Mouse (Mus musculus) left cerebral cortex, adult 2 months (tissue): ENCODE data around the gene Ppp1r14c. TPM values are rescaled to one million over a fixed set of nuclear protein-coding genes. Genes with fewer than 3 reads are reported as not detected.
A peak's percentile ranks its signal among the peaks of the same experiment; 100 is the strongest.

Source experiments
- DNase-seq, 2 experiments: peaks; one replicate each; pipeline ENCODE4 v3.0.0; 2021 to 2022; ENCODE audit warnings: low spot score in 2 of 2, mixed read lengths in 1 of 2; ENCODE audit errors: extremely low spot score in 1 of 2
- H3K27ac ChIP-seq: fragments of 200-600 bp; 2 replicates; pipeline ENCODE4 v1.8.1; 2022
- H3K4me3 ChIP-seq: fragments of 200-600 bp; 2 replicates; pipeline ENCODE4 v1.8.1; 2022
- CTCF ChIP-seq: fragments of 200-600 bp; IDR thresholded peaks from 2 replicates; pipeline ENCODE4 v1.8.1; 2022; ENCODE audit warnings: antibody characterized with exemption, mild to moderate bottlenecking, moderate library complexity
- intact Hi-C: fragments of 180-260 bp; cut with DNase I; formaldehyde crosslinking; loops from one replicate; pipeline ENCODE4 v1.15.1; 2025
- microRNA-seq, 2 experiments: library from miRNA; unstranded; fragments of <30 nt; microRNA quantifications; one replicate each; pipeline ENCODE4 v1.2.0; 2021
- total RNA-seq, 2 experiments: library from RNA; stranded (reverse); gene quantifications; 2 replicates each; pipeline ENCODE4 v1.2.3; 2021

Ppp1r14c gene
- total RNA-seq, 2 experiments from 2014 or later: 14.6 to 15.3 TPM

DNA sequence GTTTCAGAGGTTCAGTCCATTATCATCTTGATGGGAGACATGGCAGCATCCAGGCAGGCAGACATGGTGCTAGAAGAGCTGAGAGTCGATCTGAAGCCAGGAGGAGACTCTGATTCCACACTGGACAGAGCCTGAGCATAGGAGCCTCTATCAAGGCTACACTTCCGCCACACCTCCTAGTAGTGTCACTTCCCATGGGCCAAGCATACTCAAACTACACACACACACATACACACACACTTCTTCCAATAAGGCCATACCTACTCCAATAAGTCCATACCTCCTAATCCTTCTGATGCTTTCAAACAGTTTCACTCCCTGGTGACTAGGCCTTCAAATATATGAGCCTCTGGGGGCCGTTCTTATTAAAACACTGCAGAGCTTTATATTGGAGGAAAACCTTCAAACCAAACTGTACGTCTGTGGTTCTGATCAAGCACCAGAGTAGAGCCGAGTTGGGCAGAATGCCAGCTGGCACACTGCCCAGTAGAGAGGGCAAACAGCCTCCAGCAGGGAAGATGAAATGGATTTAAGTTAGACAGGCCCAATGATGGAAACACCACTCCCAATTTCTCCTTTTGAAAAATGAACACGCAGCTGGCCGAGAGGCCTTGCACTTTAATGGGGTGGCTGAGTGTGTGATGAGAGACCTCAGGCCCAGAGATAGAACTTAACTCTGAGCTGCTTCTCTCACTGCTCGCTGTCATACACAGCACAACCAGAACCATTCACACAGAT is 141.8 kb downstream of the Ppp1r14c start:
- DNase-seq: peak; percentile 51 to 65
- no peak for TF ChIP-seq CTCF
- intact Hi-C loops: no loop called here
- H3K4me3 ChIP-seq: no peak overlapping the region
- no peak overlapping the region for H3K27ac ChIP-seq

DNA sequence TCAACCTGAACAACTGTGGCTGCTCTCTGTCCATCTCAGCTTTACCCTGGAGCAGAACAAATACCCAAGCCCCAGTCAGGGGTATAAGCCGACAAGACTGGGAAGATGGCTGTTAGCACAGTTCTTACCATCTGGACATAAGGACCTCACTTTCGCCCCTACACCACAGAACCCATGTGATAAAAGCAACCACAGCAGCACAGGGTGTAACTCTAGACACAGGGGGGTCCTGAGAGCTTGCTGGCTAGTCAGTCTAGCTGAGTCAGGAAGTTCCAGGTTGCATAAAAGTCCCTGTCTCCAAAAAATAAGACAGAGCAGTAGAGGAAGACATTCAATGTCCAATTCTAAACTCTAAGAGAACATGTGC is 142.3 kb downstream of the Ppp1r14c start:
- DNase-seq: no peak
- TF ChIP-seq CTCF: no peak
- intact Hi-C loops: no loop called here
- H3K27ac ChIP-seq: no peak overlapping the region
- H3K4me3 ChIP-seq: no peak overlapping the region

DNA sequence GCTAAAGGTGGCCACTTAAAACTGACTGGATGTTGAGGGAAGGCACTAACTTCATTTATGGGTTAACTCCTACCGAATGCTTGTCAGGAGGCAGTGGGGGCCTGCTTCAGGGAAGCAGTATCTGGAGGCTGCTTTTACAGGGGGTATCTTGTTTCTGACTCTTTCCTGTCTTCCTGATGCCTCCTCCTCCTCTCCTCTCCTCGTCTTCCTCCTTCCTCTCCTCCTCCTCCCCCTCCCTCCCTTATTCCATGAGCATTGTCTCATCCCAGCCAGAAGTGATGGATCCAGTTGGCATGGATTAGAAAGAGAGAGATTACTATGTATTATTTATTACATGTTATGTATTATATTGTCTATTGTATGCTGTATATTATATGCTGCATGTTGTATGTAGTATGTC is 142.9 kb downstream of the Ppp1r14c start:
- no peak overlapping the region for H3K4me3 ChIP-seq
- no peak for TF ChIP-seq CTCF
- intact Hi-C loops: no loop called here

DNA sequence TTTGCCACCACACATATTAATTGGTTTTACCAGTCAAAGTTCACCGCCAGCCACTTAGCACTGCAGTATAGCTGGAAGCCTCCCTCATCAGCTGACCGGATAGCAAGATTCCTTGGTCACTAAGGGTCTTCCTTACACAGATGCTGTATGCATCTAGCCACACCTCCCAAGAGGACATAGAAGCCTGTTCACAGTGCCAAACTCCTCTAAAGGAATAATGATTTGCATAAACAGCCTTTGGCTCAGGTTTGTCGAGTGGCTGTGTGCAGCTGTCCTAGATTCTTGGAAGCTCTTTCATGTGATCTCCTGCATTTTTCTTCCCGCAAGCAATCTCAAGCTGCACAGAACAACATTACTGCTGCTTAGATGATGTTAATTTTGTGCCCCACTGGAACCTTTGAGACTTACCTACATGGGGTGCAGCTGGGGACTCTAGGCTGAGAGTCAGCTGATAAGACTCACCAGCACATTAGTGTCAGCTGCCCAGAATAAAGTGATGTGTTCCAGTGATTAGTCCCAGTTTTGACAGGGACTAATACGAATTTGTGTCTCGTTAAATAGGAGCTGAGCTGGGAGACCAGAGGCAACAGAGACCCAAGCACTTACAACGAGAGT is 143.9 kb downstream of the Ppp1r14c start:
- no peak for TF ChIP-seq CTCF
- intact Hi-C loops: loop anchor here (5.0 kb wide), 1 partner anchor 142 kb away; the partner anchor contains the start of gene Ppp1r14c
- Histone ChIP-seq H3K27ac (no peak overlapping the region), H3K4me3 (no peak overlapping the region)
- no peak for DNase-seq

More for the DNA sequence above, 142.9 kb downstream of the Ppp1r14c start:
- DNase-seq: no peak
- H3K27ac ChIP-seq: no peak overlapping the region

DNA sequence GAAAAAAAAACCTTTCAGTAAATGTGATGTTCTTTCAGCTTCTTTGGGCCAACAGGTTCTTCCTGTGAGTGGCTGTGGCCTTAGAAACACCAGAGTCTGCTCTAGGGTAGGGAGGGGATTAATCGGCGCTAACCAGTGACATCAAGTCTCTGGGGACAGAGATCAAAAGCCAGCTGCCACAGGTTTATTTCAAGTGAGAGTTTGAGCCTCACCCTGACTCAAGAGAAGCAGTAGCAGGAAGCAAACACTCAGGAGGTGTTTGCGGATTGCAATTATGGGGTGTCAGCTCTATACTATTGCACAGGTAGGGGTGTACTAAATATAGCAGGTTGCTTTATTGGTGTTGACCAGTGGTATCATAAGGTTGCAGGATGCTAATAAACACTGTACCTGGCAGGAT is 144.6 kb downstream of the Ppp1r14c start:
- intact Hi-C loops: loop anchor here (5.0 kb wide), 1 partner anchor 143 kb away; the partner anchor contains the start of gene Ppp1r14c
- no peak overlapping the region for H3K27ac ChIP-seq
- no peak overlapping the region for H3K4me3 ChIP-seq
- TF ChIP-seq CTCF: no peak
- no peak for DNase-seq

DNA sequence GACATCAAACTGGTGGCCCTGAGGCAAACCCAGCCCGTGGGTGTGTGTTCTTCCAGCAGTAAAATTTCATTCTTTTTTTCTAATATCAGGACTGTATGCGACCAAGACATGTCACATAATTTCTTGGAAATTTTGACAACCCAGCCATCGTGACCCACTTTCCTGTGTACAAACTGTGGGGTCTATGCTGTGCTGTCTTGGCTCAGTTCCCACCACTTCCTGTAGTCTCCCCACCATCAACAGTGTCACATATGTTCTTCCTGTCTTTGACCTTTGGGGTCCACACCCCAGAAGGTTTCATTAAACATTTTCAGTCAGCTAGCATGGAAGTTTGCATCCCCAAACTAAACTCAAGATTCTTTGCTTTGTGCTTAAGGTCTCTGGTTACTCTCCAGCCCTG is 145.5 kb downstream of the Ppp1r14c start:
- no peak overlapping the region for H3K27ac ChIP-seq
- TF ChIP-seq CTCF: no peak
- no peak overlapping the region for H3K4me3 ChIP-seq
- no peak for DNase-seq
- intact Hi-C loops: loop anchor here (5.0 kb wide), 1 partner anchor 144 kb away; the partner anchor contains the start of gene Ppp1r14c

DNA sequence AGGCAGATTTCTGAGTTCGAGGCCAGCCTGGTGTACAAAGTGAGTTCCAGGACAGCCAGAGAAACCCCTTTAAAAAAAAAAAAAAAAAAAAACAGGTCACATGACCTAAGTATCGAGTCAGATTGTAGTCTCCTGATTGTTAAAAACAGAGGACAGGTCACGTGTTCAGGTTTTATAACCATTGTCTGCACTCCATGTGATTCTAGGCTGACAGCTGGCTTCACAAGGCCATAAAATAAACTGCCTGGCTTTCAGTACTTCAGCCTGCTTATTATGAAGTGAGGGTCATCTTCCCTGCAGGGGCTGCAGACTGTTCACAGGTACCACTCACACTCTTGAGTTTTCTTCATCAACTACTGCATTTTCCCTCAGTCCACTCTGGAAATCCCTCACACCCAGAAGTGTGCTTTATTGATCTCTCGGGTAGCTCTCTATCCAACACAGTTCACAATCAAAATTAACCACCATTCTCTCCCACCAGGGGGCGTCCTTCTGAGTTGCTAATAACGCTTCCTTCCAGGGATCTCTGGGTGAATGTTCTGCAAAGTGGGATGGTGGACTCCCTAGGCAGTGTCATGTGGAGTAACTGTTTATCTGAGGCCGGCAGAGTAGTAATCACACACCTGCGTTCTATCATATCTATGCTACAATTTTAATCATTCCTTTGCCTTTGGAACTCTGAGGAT is 146.9 kb downstream of the Ppp1r14c start:
- H3K4me3 ChIP-seq: no peak overlapping the region
- H3K27ac ChIP-seq: no peak overlapping the region
- intact Hi-C loops: loop anchor here (5.0 kb wide), 1 partner anchor 145 kb away; the partner anchor contains the start of gene Ppp1r14c
- TF ChIP-seq CTCF: peak; percentile 47
- no peak for DNase-seq

DNA sequence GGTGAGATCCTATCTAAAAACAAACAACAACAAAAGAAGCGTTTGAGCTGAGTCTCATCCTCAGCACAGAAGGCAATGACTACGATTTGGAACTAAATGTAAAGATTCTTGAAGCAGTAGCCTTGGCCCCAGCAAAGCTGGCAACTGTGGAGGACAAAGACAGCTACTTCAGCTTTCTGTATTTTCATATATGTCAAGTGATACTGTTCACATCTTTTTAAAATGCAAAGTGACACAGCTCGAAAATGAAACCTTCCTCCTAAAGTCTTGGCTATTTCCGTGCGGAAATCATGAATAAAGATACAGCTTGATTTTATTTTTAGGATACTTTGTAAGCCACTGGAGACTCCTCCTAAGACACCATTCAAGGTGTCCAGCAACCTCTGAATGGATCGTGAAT is 148.1 kb downstream of the Ppp1r14c start:
- Histone ChIP-seq H3K4me3 (no peak overlapping the region), H3K27ac (no peak overlapping the region)
- TF ChIP-seq CTCF: no peak
- intact Hi-C loops: loop anchor here (5.0 kb wide), 1 partner anchor 147 kb away; the partner anchor contains the start of gene Ppp1r14c
- no peak for DNase-seq

Small RNA genes within 50 kb of the gene (microRNA-seq; reads per million reads assigned to microRNA genes)
- 0 reads per million in 2 experiments for gene Gm24482

Other genes with a start within 250 kb of the Ppp1r14c start
- not detected for gene H60c, start 98.3 kb upstream of the Ppp1r14c start, total RNA-seq
- not detected for gene Iyd, start 174.2 kb downstream of the Ppp1r14c start, total RNA-seq